Mouse (Mus musculus) heart, postnatal 14 days (tissue): ENCODE data around the gene Tmem170b. TPM values are rescaled to one million over a fixed set of nuclear protein-coding genes. Genes with fewer than 3 reads are reported as not detected.
"Not testable (repeated sequence)": the region's sequence is repeated elsewhere in the genome, so short reads cannot be mapped to it uniquely, and the experiment has no call there.

Experiments used
- DNase-seq, 2 experiments: peaks; one replicate each; pipeline ENCODE4 v3.0.0; 2021 to 2022
- intact Hi-C: fragments of 180-260 bp; cut with DNase I; formaldehyde crosslinking; loops from one replicate; pipeline ENCODE4 v1.15.1; 2025
- total RNA-seq, 2 experiments: library from RNA; stranded (reverse); gene quantifications; 2 replicates each; pipeline ENCODE4 v1.2.3; 2021

Gene Tmem170b
- total RNA-seq, 2 experiments from 2014 or later = 18.4 to 20.5 TPM

GRCm38 (mm10) chr13:41660052-41660793, 54.5 kb downstream of the Tmem170b start:
- no peak for DNase-seq
- intact Hi-C loops = loop anchor here (5.0 kb wide), 1 partner anchor 42 kb away; no protein-coding TSS in a partner anchor

- intact Hi-C loops = loop anchor here (5.0 kb wide), 1 partner anchor 41 kb away; no protein-coding TSS in a partner anchor
- DNase-seq = no peak
These were observed 55.4 kb downstream of the Tmem170b start for GRCm38 (mm10) chr13:41661116-41661515.

DNA sequence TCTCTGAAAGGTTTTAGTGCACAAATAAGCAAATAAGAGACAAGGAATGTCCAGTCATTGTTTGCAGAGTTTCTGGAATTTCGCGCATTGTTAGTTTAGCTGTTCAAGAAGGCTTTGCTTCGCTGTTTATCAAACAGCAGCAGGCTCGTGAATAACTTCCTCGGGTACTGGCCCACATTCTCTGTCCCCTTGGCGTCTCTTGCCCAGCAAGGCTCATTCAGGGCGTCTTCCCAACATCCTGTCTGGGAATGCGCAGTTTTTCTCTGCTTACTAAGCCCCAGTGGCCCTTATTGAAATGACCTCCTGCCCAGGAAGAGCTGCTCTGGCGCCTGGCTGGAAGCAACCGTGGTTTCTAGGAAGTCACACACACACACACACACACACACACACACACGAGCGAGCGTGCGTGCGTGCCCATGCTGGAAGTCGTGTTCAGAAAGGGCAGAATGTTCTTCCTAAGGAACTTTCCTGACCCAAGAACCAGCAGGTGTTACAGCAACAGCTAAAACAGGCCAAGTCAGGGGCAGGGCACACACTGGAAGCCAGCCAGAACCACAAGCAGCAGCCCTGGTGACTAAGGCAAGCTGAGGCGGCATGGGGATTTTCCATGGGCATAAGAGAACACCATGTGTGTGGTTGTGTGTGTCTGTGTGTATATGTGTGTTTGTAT, 56.8 kb downstream of the Tmem170b start:
- DNase-seq = peak; percentile 53 to 64
- intact Hi-C loops = loop anchor here (5.0 kb wide), 1 partner anchor 40 kb away; no protein-coding TSS in a partner anchor

- DNase-seq = no peak
- intact Hi-C loops = loop anchor here (5.0 kb wide), 1 partner anchor 39 kb away; no protein-coding TSS in a partner anchor
These were observed 57.9 kb downstream of the Tmem170b start for GRCm38 (mm10) chr13:41663501-41664195.

- intact Hi-C loops = no loop called here
- DNase-seq = no peak
These were observed 64.2 kb downstream of the Tmem170b start for GRCm38 (mm10) chr13:41669951-41670350.

GRCm38 (mm10) chr13:41670386-41671130, 64.9 kb downstream of the Tmem170b start:
- DNase-seq = peak in 1 of 2 experiments; percentile 35

DNA sequence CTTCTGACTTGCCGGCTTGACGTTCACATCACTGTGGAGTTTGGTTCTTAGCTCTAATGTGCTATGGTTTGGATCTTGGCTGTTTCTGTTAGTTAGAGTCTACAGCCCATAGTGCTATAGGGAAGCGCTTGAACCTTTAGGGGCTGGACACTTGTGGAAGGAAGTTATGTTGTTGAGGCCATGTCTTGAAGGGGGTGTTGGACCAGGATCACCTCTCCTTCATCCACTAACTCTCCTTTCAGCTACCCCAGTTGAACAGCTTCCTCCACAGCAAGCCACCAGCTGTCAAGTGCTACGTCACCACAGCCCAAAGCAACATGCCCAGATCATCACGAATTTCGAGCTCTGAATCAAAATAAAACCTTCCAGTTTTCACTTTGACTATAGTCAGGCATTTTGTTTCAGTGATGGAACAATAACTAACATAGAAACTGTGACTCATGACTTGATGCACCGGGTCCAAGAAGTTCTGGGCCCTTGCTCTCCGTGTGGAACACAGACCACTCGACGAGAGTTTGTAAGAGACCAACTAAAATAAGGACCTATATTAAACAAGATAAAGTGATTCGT, 65.5 kb downstream of the Tmem170b start:
- intact Hi-C loops = no loop called here
- no peak for DNase-seq

More at GRCm38 (mm10) chr13:41670386-41671130, 64.9 kb downstream of the Tmem170b start:
- intact Hi-C loops = no loop called here

DNA sequence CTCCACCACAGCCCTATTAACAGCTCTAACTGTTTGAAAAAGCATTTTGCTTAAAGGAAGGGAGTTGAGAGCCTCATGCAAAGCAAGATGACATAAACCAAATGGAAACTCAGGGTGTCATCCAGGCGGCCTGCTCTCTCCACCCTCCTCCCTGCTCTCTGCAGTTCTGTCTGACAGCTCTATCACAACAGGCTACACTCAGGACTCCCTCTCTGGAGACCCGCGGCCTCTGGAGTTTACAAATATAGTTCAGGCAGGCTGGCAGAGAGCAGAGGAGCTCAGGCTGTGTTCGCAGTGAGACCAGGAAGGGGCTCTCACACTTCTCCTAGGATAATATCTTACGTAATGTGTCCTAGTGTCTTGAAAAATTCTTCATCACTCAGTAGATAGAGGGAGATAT, 67.2 kb downstream of the Tmem170b start:
- DNase-seq, intact Hi-C loops: not testable (repeated sequence)

- DNase-seq = no peak
These were observed 67.8 kb downstream of the Tmem170b start for GRCm38 (mm10) chr13:41673541-41673940.

DNA sequence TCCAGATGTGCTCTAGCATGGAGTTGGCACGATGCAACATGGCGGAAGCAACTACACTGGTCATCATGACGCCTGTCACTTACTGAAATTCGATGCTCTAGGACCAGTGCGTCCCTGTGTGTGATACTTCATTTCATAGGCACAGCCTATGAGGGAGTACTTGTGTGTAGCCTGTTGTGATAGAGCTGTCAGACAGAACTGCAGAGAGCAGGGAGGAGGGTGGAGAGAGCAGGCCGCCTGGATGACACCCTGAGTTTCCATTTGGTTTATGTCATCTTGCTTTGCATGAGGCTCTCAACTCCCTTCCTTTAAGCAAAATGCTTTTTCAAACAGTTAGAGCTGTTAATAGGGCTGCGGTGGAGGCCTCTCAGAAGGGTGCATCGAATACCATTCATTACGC, 68.9 kb downstream of the Tmem170b start:
- intact Hi-C loops, DNase-seq: not testable (repeated sequence)

More at GRCm38 (mm10) chr13:41673541-41673940, 67.8 kb downstream of the Tmem170b start:
- intact Hi-C loops = no loop called here

GRCm38 (mm10) chr13:41675498-41675897, 69.8 kb downstream of the Tmem170b start:
- no peak for DNase-seq
- intact Hi-C loops = no loop called here

- intact Hi-C loops = no loop called here
- no peak for DNase-seq
These were observed 70.5 kb downstream of the Tmem170b start for GRCm38 (mm10) chr13:41675966-41676835.

DNA sequence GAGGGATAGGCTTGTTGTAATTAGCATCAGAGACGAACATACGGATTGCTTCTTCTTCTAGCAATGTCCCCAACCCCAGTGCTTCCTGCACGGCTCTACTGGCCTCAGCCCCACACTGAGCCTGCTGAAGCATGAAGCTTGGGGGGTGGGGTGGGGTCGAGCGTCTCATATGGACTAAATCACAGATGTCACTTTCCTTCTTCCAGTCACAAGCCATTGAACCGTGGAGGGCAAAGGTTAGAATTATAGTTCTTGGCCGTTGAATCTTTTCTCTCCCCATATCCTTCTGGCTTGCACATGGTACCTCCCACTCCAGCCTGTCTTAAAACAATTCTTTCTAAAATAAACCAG, 71.1 kb downstream of the Tmem170b start:
- intact Hi-C loops = no loop called here
- DNase-seq = no peak

DNA sequence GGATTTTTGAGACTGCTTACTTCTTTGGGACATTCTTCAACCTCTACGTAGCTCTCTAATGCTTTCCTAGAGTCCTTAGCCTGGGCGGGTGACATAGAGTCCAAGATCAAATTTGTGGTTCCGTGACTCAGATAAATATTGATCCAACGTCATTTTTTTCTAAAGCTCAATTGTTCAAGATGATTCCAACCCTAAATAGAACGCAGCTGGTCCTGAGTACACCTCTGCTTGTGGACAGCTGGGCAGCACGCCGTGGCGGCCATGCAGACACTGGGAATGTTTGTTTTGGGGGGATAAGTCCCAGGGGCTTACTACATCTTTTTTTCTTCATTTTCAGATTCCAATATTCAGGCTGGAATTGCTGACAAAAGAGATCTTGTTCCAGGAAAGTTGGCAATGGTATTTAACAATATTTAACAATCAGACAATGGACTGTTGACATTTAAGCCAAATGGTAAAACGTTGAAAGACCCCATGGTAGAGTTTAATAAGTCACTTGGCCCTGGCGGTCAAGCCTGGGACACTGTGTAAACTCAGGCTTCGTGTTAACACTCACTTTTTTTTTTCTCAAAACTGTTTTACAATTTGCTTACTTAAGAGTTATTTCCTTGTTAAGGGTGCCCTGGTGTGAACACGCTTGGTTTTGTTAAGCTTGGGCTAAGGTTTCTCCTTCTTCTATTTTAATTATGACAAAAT, 75.3 kb downstream of the Tmem170b start:
- DNase-seq = no peak
- intact Hi-C loops = no loop called here

DNA sequence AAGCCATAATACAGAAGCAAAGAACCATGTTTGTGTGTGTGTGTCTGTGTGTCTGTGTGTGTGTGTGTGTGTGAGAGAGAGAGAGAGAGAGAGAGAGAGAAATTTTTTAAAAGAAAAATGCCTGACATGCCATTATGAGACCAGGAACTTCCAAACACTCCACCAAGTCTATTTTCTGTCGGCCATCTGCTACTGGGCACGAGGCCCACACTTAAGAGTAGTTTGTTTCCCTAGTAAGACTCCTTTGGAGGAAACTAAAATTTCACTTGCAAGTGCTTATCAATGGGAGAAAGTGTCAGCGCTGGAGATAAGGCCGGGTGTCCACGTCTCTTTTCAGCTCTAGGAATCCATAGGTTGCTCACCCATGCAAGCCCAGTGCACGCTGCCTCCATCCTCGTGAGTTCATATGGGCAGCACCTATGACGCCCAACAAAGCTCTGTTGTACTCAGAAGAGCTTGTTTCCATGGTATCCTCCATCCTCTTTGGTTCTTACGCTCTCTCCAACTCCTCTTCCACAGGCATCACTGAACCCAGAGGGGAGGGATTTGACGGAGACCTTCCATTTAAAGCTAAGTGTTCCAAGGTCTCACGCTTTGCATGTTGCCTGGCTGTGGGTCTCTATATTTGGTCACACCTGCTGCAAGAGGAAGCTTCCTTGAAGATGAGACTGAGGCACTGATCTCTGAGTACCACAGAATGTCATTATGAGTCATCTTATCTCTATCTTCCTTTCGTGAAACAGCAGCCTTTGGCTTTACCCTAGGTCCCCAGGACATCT, 76.8 kb downstream of the Tmem170b start:
- intact Hi-C loops = no loop called here

GRCm38 (mm10) chr13:41683356-41684012, 77.8 kb downstream of the Tmem170b start:
- DNase-seq = no peak
- intact Hi-C loops = no loop called here

More for the DNA sequence above, 76.8 kb downstream of the Tmem170b start:
- no peak for DNase-seq

DNA sequence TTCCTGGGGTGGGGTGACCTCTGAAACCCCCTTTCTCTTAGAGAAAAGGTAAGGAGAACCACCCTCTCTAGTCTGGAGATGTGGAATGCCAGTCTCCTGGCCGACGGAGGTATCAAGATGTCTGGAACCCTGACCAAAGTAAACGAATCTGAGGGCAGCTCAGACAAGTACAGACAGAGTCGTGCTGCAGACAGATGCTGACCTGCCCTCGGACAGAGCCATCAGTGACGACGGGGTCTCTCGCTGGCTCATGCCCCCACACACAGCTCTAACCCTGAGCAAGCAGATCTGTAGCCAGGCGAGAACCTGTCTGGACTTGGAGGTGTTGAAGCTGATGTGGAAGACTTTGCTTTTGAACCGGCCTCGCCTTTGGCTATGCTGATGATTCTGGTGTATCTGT, 79.8 kb downstream of the Tmem170b start:
- intact Hi-C loops = no loop called here
- DNase-seq = no peak
